Mouse (Mus musculus) stomach, embryonic 14.5 days (tissue): ENCODE results near the gene Map3k5. TPM values are rescaled to one million over a fixed set of nuclear protein-coding genes. Genes with fewer than 3 reads are reported as not detected.

ENCODE experiments used
- ATAC-seq: fragments of 200-750 bp; cut with Nextera tagmentation; 2 replicates; pipeline ENCODE4 v1.8.0; 2017; ENCODE audit warnings: low read depth, moderate TSS enrichment; ENCODE audit not compliant: insufficient number of reproducible peaks, insufficient read depth, low FRiP score
- H3K27ac ChIP-seq: fragments of 300-500 bp; sonication (generic); 2 replicates; pipeline ENCODE4 v1.5.1; 2014; ENCODE audit warnings: mild to moderate bottlenecking, low read length, moderate library complexity, mixed read lengths
- H3K27me3 ChIP-seq: fragments of 300-500 bp; sonication (generic); 2 replicates; pipeline ENCODE4 v1.6.1; 2014; ENCODE audit warnings: low read length, control low read depth, mixed read lengths; ENCODE audit not compliant: control insufficient read depth, insufficient read depth
- H3K36me3 ChIP-seq: fragments of 300-500 bp; sonication (generic); 2 replicates; pipeline ENCODE4 v1.6.1; 2014; ENCODE audit warnings: mild to moderate bottlenecking, control low read depth, low read length, moderate library complexity, mixed read lengths; ENCODE audit not compliant: control insufficient read depth, insufficient read depth
- H3K4me1 ChIP-seq: fragments of 300-500 bp; sonication (generic); 2 replicates; pipeline ENCODE4 v1.6.1; 2014; ENCODE audit warnings: low read length, control low read depth, mixed read lengths; ENCODE audit not compliant: control insufficient read depth, insufficient read depth
- H3K4me2 ChIP-seq: fragments of 300-500 bp; sonication (generic); replicated peaks from 2 replicates; pipeline ENCODE4 v1.6.1; 2014; ENCODE audit warnings: low read depth, low read length, control low read depth
- H3K4me3 ChIP-seq: fragments of 300-500 bp; sonication (generic); 2 replicates; pipeline ENCODE4 v1.5.1; 2014; ENCODE audit warnings: low read depth, low read length, control low read depth
- H3K9ac ChIP-seq: fragments of 300-500 bp; sonication (generic); replicated peaks from 2 replicates; pipeline ENCODE4 v1.6.1; 2014; ENCODE audit warnings: low read depth, mild to moderate bottlenecking, control low read depth, low read length, moderate library complexity, mixed read lengths
- H3K9me3 ChIP-seq: fragments of 300-500 bp; sonication (generic); 2 replicates; pipeline ENCODE4 v1.6.1; 2016; ENCODE audit warnings: low read depth, low read length, control low read depth; ENCODE audit not compliant: control insufficient read depth
- WGBS: fragments of 180-500 bp; shearing (Covaris S2); extraction: QIAGEN DNeasy Blood & Tissue Kit; methylation state at CpG from one replicate; pipeline ENCODE4 v1.1.7; 2014; 5-methylcytosine and 5-hydroxymethylcytosine counted together
- polyA plus RNA-seq: library from polyadenylated mRNA; unstranded; fragments of >200 nt; fragmentation: Nextera tagmentation; extraction: Ambion mirVana; gene quantifications from 2 replicates; pipeline ENCODE4 v1.2.1, GENCODE M21; 2014

Map3k5 gene
- polyA plus RNA-seq, 1 experiment from 2014 or later = 4.6 TPM

GRCm38 (mm10) chr10:20169182-20169674 lies 235.0 kb downstream of the Map3k5 start:
- Histone ChIP-seq H3K4me3 (no peak overlapping the region), H3K27ac (no peak overlapping the region; the same call in 1 of the 2 replicates), H3K27me3 (no peaks in the 10 kb centered on the region), H3K4me1 (peaks cover 13% of the 10 kb centered on the region; the same call in 1 of the 2 replicates), H3K4me2 (no peak overlapping the region), H3K36me3 (no peaks in the 10 kb centered on the region), H3K9me3 (no peaks in the 10 kb centered on the region), H3K9ac (no peak overlapping the region)
- no peak for ATAC-seq
- WGBS = 77% methylated on average over 3 of the region's 3 CpGs

GRCm38 (mm10) chr10:20169927-20170604 lies 235.8 kb downstream of the Map3k5 start:
- no peaks in the 10 kb centered on the region for H3K36me3 ChIP-seq
- peak overlapping the region; percentile 48 for H3K4me2 ChIP-seq
- H3K9me3 ChIP-seq = no peaks in the 10 kb centered on the region
- H3K4me3 ChIP-seq = peak overlapping the region; percentile 16; the same call in 1 of the 2 replicates
- no peaks in the 10 kb centered on the region for H3K27me3 ChIP-seq
- ATAC-seq = no peak
- WGBS = 22% methylated on average over 19 of the region's 19 CpGs
- peaks cover 13% of the 10 kb centered on the region; the same call in 1 of the 2 replicates for H3K4me1 ChIP-seq
- no peak overlapping the region; the same call in 1 of the 2 replicates for H3K9ac ChIP-seq
- H3K27ac ChIP-seq = peak overlapping the region; percentile 71

GRCm38 (mm10) chr10:20170605-20171088 lies 236.4 kb downstream of the Map3k5 start:
- H3K9ac ChIP-seq = no peak overlapping the region; the same call in 1 of the 2 replicates
- ATAC-seq = peak; percentile 89
- H3K27me3 ChIP-seq = no peaks in the 10 kb centered on the region
- H3K27ac ChIP-seq = peak overlapping the region; percentile 71; the same call in 1 of the 2 replicates
- peak overlapping the region; percentile 16; the same call in 1 of the 2 replicates for H3K4me3 ChIP-seq
- H3K4me2 ChIP-seq = peak overlapping the region; percentile 48
- peaks cover 13% of the 10 kb centered on the region; the same call in 1 of the 2 replicates for H3K4me1 ChIP-seq
- WGBS = 12% methylated on average over 11 of the region's 11 CpGs
- no peaks in the 10 kb centered on the region for H3K36me3 ChIP-seq
- H3K9me3 ChIP-seq = no peaks in the 10 kb centered on the region

DNA sequence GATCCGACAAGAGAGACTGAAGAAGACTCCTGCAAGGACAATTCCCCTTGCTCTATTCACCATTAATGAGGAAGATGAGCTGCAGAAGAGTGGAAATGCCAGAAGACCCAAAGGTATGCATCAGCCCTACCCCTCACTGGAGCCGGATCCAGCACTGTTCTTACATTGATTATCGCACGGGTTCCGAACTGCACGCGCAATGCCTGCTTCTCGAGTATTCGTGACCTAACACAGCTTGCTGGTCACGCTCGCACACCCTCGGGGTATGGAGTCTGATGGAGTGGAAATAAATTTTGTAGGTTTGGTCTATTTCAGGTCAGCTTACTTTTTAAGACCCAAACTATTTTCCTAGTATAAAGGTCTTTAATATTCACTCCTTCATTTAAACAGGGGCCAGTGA lies 236.9 kb downstream of the Map3k5 start:
- Histone ChIP-seq H3K27ac (no peak overlapping the region), H3K4me3 (no peak overlapping the region), H3K4me2 (no peak overlapping the region), H3K4me1 (peaks cover 13% of the 10 kb centered on the region; the same call in 1 of the 2 replicates), H3K36me3 (no peaks in the 10 kb centered on the region), H3K9ac (no peak overlapping the region), H3K9me3 (no peaks in the 10 kb centered on the region), H3K27me3 (no peaks in the 10 kb centered on the region)
- 58% methylated on average over 12 of the region's 12 CpGs for WGBS
- no peak for ATAC-seq

GRCm38 (mm10) chr10:20171756-20172155 lies 237.5 kb downstream of the Map3k5 start:
- Histone ChIP-seq H3K4me3 (no peak overlapping the region), H3K36me3 (no peaks in the 10 kb centered on the region), H3K27ac (no peak overlapping the region), H3K9me3 (no peaks in the 10 kb centered on the region), H3K4me2 (no peak overlapping the region), H3K9ac (no peak overlapping the region), H3K27me3 (no peaks in the 10 kb centered on the region), H3K4me1 (peaks cover 13% of the 10 kb centered on the region; the same call in 1 of the 2 replicates)
- WGBS = 43% methylated on average over 4 of the region's 4 CpGs
- ATAC-seq = no peak

GRCm38 (mm10) chr10:20173733-20174132 lies 239.5 kb downstream of the Map3k5 start:
- peaks cover 14% of the 10 kb centered on the region; the same call in 1 of the 2 replicates for H3K4me1 ChIP-seq
- no peak overlapping the region for H3K9ac ChIP-seq
- no peak for ATAC-seq
- H3K36me3 ChIP-seq = no peaks in the 10 kb centered on the region
- no peaks in the 10 kb centered on the region for H3K9me3 ChIP-seq
- WGBS = 66% methylated on average over 4 of the region's 4 CpGs
- no peaks in the 10 kb centered on the region for H3K27me3 ChIP-seq
- H3K27ac ChIP-seq = no peak overlapping the region
- no peak overlapping the region for H3K4me3 ChIP-seq
- no peak overlapping the region for H3K4me2 ChIP-seq

DNA sequence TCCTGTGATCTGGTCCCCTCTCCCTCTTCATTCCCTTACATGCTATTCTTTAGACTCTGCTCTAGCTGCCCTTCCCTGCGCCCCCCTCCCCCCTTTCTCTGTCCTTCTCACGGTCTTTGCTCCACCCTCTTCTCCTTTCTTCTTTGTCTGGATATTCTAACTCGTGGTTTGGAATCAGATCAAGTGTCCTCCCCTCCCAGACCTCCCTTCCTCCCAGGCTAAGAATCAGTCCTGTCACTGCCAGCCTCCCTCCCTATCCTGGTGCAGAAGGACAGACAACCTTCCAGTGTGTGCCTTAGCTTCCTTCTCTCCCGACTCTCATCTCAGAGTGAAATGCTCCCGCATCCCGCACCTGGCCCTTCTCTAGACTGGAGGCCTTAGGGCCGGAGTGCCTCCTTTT lies 241.8 kb downstream of the Map3k5 start:
- WGBS = 71% methylated on average over 7 of the region's 7 CpGs
- no peak for ATAC-seq
- Histone ChIP-seq H3K36me3 (no peaks in the 10 kb centered on the region), H3K27ac (no peak overlapping the region), H3K9ac (no peak overlapping the region), H3K27me3 (no peaks in the 10 kb centered on the region), H3K9me3 (no peaks in the 10 kb centered on the region), H3K4me1 (peaks cover 8% of the 10 kb centered on the region; the same call in 1 of the 2 replicates), H3K4me2 (no peak overlapping the region), H3K4me3 (no peak overlapping the region)

GRCm38 (mm10) chr10:20178807-20179605 lies 244.7 kb downstream of the Map3k5 start:
- H3K27me3 ChIP-seq = no peaks in the 10 kb centered on the region
- no peak overlapping the region for H3K4me3 ChIP-seq
- no peak overlapping the region for H3K9ac ChIP-seq
- peak; percentile 83; the same call in 1 of the 2 replicates for ATAC-seq
- 30% methylated on average over 12 of the region's 12 CpGs for WGBS
- peak overlapping the region; percentile 36 for H3K27ac ChIP-seq
- H3K36me3 ChIP-seq = no peaks in the 10 kb centered on the region
- peaks cover 8% of the 10 kb centered on the region; the same call in 1 of the 2 replicates for H3K4me1 ChIP-seq
- no peaks in the 10 kb centered on the region for H3K9me3 ChIP-seq
- no peak overlapping the region for H3K4me2 ChIP-seq
